Mouse (Mus musculus): Measurements from ENCODE around the gene Rfx1. TPM values are rescaled to one million over a fixed set of nuclear protein-coding genes. Genes with fewer than 3 reads are reported as not detected.

Gene Rfx1
- polyA plus RNA-seq, 1 experiment from 2014 or later, result 8.1 TPM

GRCm38 (mm10) chr8:84063861-84064610, 2.6 kb upstream of the Rfx1 start:
- 0 out of 2 replicates have a peak, but pooled peaks cover 3% of the 10 kb centered on the region for H3K27me3 ChIP-seq
- no peak overlapping the region for H3K4me2 ChIP-seq
- no peak overlapping the region for H3K9ac ChIP-seq
- 79% methylated on average over 8 of the region's 8 CpGs for WGBS
- no peak overlapping the region for H3K27ac ChIP-seq (replicated peaks)
- peaks cover 27% of the 10 kb centered on the region for H3K4me1 ChIP-seq (replicated peaks)
- no peak for ATAC-seq (ENCODE audit: low read depth)
- H3K4me3 ChIP-seq, result no peak overlapping the region
- H3K36me3 ChIP-seq, result no peaks in the 10 kb centered on the region
- no peaks in the 10 kb centered on the region for H3K9me3 ChIP-seq

- peak within 1 kb of the TSS; percentile 86 for H3K4me2 ChIP-seq
- H3K27ac ChIP-seq (replicated peaks), result peak within 1 kb of the TSS; percentile 88
- H3K27me3 ChIP-seq, result 0 out of 2 replicates have a peak, but pooled peaks cover 3% of the 10 kb centered on the region
- no peak for ATAC-seq (ENCODE audit: low read depth)
- WGBS, result 100% methylated on average over 1 of the region's 1 CpGs
- H3K36me3 ChIP-seq, result no peaks in the 10 kb centered on the region
- peak within 1 kb of the TSS; percentile 77 for H3K9ac ChIP-seq
- no peaks in the 10 kb centered on the region for H3K9me3 ChIP-seq
- H3K4me3 ChIP-seq, result peak within 1 kb of the TSS; percentile 77
- H3K4me1 ChIP-seq (replicated peaks), result peaks cover 37% of the 10 kb centered on the region
Measured at GRCm38 (mm10) chr8:84065037-84065436, 1.6 kb upstream of the Rfx1 start, which contains the start of gene Gm10643. Gene Gm10643 (minus strand): TSS chr8:84065137.

GRCm38 (mm10) chr8:84065457-84066072, 1.1 kb upstream of the Rfx1 start:
- peak overlapping the region; percentile 88 for H3K27ac ChIP-seq (replicated peaks)
- H3K9me3 ChIP-seq, result no peaks in the 10 kb centered on the region
- no peaks in the 10 kb centered on the region for H3K36me3 ChIP-seq
- peak overlapping the region; percentile 77 for H3K4me3 ChIP-seq
- ATAC-seq (ENCODE audit: low read depth), result no peak
- 17% methylated on average over 5 of the region's 5 CpGs for WGBS
- H3K4me1 ChIP-seq (replicated peaks), result peaks cover 42% of the 10 kb centered on the region
- H3K9ac ChIP-seq, result peak overlapping the region; percentile 77
- no peaks in the 10 kb centered on the region for H3K27me3 ChIP-seq
- peak overlapping the region; percentile 86 for H3K4me2 ChIP-seq

GRCm38 (mm10) chr8:84067047-84067573, 476 bp downstream of the Rfx1 start:
- Histone ChIP-seq H3K9me3 (no peaks in the 10 kb centered on the region), H3K4me2 (peak overlapping the region; percentile 55), H3K27me3 (no peaks in the 10 kb centered on the region), H3K27ac (replicated peaks) (peak overlapping the region; percentile 97), H3K4me1 (replicated peaks) (peaks cover 56% of the 10 kb centered on the region), H3K36me3 (no peaks in the 10 kb centered on the region), H3K9ac (peak overlapping the region; percentile 86), H3K4me3 (peak overlapping the region; percentile 77)
- peak; percentile 78 for ATAC-seq (ENCODE audit: low read depth)
- 1% methylated on average over 39 of the region's 58 CpGs for WGBS

- H3K27me3 ChIP-seq, result no peaks in the 10 kb centered on the region
- WGBS, result 87% methylated on average over 7 of the region's 7 CpGs
- peak overlapping the region; percentile 55 for H3K4me2 ChIP-seq
- no peaks in the 10 kb centered on the region for H3K9me3 ChIP-seq
- peaks cover 64% of the 10 kb centered on the region for H3K4me1 ChIP-seq (replicated peaks)
- H3K4me3 ChIP-seq, result peak overlapping the region; percentile 77
- ATAC-seq (ENCODE audit: low read depth), result no peak
- peak overlapping the region; percentile 58 for H3K9ac ChIP-seq
- H3K27ac ChIP-seq (replicated peaks), result no peak overlapping the region
- H3K36me3 ChIP-seq, result no peaks in the 10 kb centered on the region
Measured at GRCm38 (mm10) chr8:84067911-84068310, 1.3 kb downstream of the Rfx1 start.

- Histone ChIP-seq H3K9me3 (no peaks in the 10 kb centered on the region), H3K27me3 (no peaks in the 10 kb centered on the region), H3K4me3 (0 out of 2 replicates have a peak overlapping the region, but pooled peaks have one; percentile 1), H3K27ac (replicated peaks) (no peak overlapping the region), H3K9ac (peak overlapping the region; percentile 58; the same call in 1 of the 2 replicates), H3K4me1 (replicated peaks) (peaks cover 70% of the 10 kb centered on the region), H3K36me3 (no peaks in the 10 kb centered on the region), H3K4me2 (peak overlapping the region; percentile 55; the same call in 1 of the 2 replicates)
- WGBS, result 82% methylated on average over 12 of the region's 12 CpGs
- no peak for ATAC-seq (ENCODE audit: low read depth)
Measured at GRCm38 (mm10) chr8:84068316-84069035, 1.8 kb downstream of the Rfx1 start.

- H3K4me2 ChIP-seq, result no peak overlapping the region
- H3K4me3 ChIP-seq, result no peak overlapping the region
- H3K27me3 ChIP-seq, result no peaks in the 10 kb centered on the region
- 46% methylated on average over 1 of the region's 1 CpGs for WGBS
- H3K4me1 ChIP-seq (replicated peaks), result peaks cover 77% of the 10 kb centered on the region
- H3K36me3 ChIP-seq, result 0 out of 2 replicates have a peak, but pooled peaks cover under 1% of the 10 kb centered on the region
- no peak overlapping the region for H3K27ac ChIP-seq (replicated peaks)
- 0 out of 2 replicates have a peak overlapping the region, but pooled peaks have one; percentile 31 for H3K9ac ChIP-seq
- ATAC-seq (ENCODE audit: low read depth), result no peak
- no peaks in the 10 kb centered on the region for H3K9me3 ChIP-seq
Measured at GRCm38 (mm10) chr8:84069169-84069568, 2.5 kb downstream of the Rfx1 start.

GRCm38 (mm10) chr8:84069750-84070149, 3.1 kb downstream of the Rfx1 start:
- WGBS, result 47% methylated on average over 2 of the region's 2 CpGs
- no peak for ATAC-seq (ENCODE audit: low read depth)
- H3K9ac ChIP-seq, result 0 out of 2 replicates have a peak overlapping the region, but pooled peaks have one; percentile 31
- no peak overlapping the region for H3K4me2 ChIP-seq
- no peaks in the 10 kb centered on the region for H3K27me3 ChIP-seq
- H3K9me3 ChIP-seq, result no peaks in the 10 kb centered on the region
- H3K4me3 ChIP-seq, result no peak overlapping the region
- H3K36me3 ChIP-seq, result peaks cover 6% of the 10 kb centered on the region; the same call in 1 of the 2 replicates
- 0 out of 2 replicates have a peak overlapping the region, but pooled peaks have one; percentile 13 for H3K27ac ChIP-seq (replicated peaks)
- H3K4me1 ChIP-seq (replicated peaks), result peaks cover 81% of the 10 kb centered on the region

GRCm38 (mm10) chr8:84070241-84070640, 3.6 kb downstream of the Rfx1 start:
- Histone ChIP-seq H3K27ac (replicated peaks) (0 out of 2 replicates have a peak overlapping the region, but pooled peaks have one; percentile 13), H3K27me3 (no peaks in the 10 kb centered on the region)
- WGBS, result 87% methylated on average over 5 of the region's 5 CpGs

GRCm38 (mm10) chr8:84070667-84071066, 4.0 kb downstream of the Rfx1 start:
- peaks cover 75% of the 10 kb centered on the region for H3K4me1 ChIP-seq (replicated peaks)

More at GRCm38 (mm10) chr8:84070241-84070640, 3.6 kb downstream of the Rfx1 start:
- no peak for ATAC-seq (ENCODE audit: low read depth)
- Histone ChIP-seq H3K4me2 (no peak overlapping the region), H3K36me3 (peaks cover 11% of the 10 kb centered on the region), H3K4me3 (no peak overlapping the region), H3K4me1 (replicated peaks) (peaks cover 79% of the 10 kb centered on the region), H3K9me3 (no peaks in the 10 kb centered on the region), H3K9ac (0 out of 2 replicates have a peak overlapping the region, but pooled peaks have one; percentile 31)

GRCm38 (mm10) chr8:84071921-84072320, 5.3 kb downstream of the Rfx1 start:
- Histone ChIP-seq H3K4me2 (no peak overlapping the region), H3K4me1 (replicated peaks) (peaks cover 71% of the 10 kb centered on the region), H3K4me3 (no peak overlapping the region), H3K9me3 (no peaks in the 10 kb centered on the region), H3K27ac (replicated peaks) (0 out of 2 replicates have a peak overlapping the region, but pooled peaks have one; percentile 13), H3K36me3 (peaks cover 22% of the 10 kb centered on the region), H3K9ac (no peak overlapping the region), H3K27me3 (no peaks in the 10 kb centered on the region)
- no peak for ATAC-seq (ENCODE audit: low read depth)
- WGBS, result 85% methylated on average over 3 of the region's 3 CpGs

More at GRCm38 (mm10) chr8:84070667-84071066, 4.0 kb downstream of the Rfx1 start:
- Histone ChIP-seq H3K27me3 (no peaks in the 10 kb centered on the region), H3K9me3 (no peaks in the 10 kb centered on the region), H3K9ac (no peak overlapping the region), H3K36me3 (peaks cover 15% of the 10 kb centered on the region), H3K27ac (replicated peaks) (no peak overlapping the region), H3K4me3 (no peak overlapping the region), H3K4me2 (no peak overlapping the region)
- 87% methylated on average over 2 of the region's 2 CpGs for WGBS
- ATAC-seq (ENCODE audit: low read depth), result no peak
